Mouse (Mus musculus): ENCODE data around the gene Lypd4. TPM values are rescaled to one million over a fixed set of nuclear protein-coding genes. Genes with fewer than 3 reads are reported as not detected.
"Not testable (repeated sequence)": the region's sequence is repeated elsewhere in the genome, so short reads cannot be mapped to it uniquely, and the experiment has no call there.

Lypd4 gene
- not detected in 2 replicates for polyA plus RNA-seq (2012; rRNA removed)

DNA sequence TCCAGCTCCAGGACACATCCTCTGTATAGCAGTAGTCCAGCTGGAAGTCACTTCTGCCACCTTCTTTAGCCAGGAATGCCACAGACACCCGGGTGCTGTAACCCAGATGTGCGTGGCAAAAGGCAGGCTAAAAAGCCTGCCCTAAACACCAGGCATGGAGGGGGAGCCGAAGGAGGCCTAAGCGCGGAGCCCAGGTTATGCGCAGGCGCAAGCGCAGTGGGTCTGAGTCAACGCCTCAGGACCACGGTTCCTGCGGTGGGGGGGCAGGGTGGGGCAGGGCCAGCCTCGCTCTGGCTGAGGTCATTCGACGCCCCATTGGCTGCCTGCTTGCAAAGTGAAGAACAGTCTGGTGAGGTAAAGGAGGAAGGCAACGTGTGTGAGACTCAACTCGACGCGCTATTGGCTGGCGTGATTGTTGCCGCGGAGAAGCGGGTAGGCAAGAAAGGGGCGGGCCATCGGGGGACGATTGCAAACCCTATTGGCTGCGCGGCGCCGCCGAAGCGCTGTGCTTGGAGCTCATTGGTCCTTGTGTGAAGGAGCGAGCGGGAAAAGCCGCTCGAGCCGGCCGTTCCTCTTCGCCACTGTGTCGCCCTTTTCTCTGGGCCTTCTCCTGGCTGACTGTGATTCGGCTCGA lies at the start of gene Lypd4, which contains the start of gene Dmrtc2:
TSS of gene Lypd4 (minus strand) at position 410 of the 634 bp plus-strand sequence.
TSS of gene Dmrtc2 (plus strand) at position 526 of the 634 bp plus-strand sequence.
- no peak for DNase-seq (ENCODE audit: extremely low spot score in 1 of 2, low spot score in 1 of 2)

DNA sequence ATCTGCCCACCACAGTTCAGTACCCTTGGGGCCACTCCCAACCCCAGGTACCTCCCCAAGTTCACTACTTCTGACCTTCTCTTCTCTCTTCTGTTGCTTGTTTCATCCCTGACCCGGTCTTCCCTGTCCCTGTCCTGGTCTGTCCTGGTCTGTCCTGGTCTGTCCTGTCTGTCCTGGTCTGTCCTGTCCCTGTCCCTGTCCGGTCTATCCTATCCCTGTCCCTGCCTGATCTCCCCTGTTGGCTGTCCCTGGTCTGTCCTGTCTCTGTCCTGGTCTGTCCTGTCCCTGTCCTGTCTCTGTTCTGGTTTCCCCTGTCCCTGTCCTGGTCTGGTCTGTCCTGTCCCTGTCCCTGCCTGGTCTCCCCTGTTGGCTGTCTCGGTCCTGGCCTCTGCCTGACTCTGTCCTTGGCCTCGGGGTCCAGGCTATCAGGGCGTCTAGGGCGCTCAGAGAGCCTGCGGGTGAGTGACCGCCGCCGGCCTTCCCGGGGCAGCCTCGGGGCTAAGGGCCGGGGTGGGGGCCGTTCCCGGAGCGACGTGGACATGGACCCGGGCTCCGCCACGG lies 49.1 kb upstream of the Lypd4 start:
- DNase-seq (ENCODE audit: extremely low spot score in 1 of 2, low spot score in 1 of 2) = no peak

DNA sequence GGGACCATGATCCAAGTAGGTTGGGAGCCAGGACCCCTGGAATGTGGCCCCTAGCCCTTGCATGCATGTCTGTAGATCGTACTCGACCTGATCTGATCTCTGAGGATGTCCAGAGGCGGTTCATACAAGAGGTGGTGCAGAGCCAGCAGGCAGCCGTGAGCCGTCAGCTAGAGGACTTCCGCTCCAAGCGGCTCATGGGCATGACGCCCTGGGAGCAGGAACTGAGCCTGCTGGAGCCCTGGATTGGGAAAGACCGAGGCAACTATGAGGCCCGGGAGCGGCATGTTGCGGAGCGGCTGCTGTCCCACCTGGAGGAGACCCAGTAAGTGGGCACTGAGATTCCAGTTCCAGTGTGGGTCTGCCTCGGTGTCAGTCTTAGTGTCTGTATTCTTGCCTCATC lies 42.7 kb upstream of the Lypd4 start:
- no peak for DNase-seq (ENCODE audit: extremely low spot score in 1 of 2, low spot score in 1 of 2)

DNA sequence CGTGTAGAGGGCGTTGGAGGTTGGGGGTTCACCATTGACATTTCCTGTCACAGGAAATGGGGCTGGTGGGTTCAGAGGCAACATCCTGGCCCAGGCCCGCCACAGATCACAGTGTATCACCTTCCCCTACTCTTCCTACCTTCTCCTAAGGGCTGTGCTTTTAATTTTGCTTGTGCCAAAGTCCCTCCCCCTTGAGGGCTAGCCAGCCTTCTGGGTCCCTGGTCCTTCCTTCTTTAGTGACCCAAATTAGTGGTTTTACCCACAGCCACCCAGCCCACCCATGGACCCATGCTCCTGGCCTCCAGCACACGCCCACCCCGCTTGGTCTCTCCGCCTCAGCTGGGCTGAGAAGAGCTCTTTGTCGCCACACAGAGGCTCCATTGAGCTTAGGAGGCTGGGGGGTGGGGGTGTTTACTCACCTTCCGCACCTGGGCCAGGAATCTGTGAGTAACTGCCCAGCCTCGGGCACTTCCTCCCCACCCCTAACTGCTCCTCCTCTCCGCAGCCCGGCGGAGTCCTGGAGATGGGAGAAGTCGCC lies 37.5 kb upstream of the Lypd4 start:
- no peak for DNase-seq (ENCODE audit: extremely low spot score in 1 of 2, low spot score in 1 of 2)

DNA sequence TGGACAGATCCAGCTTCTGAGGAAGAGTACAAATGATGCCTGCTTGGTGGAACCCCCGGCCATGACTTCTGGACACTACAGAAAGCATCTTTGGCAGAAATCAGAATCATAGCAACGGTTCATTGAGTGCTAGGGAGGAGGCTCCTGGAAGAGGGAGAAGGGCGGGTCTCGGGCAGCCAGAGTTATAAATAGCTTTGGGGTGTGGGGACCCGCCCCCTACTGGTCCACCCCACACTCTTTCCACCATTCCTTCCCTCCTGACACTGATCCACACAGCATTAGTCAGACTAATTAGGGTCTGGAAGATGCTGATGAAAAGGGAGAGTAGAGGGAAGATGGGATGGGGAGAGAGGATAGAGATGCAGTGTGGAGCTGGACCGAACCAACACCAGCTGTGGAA lies 36.8 kb upstream of the Lypd4 start:
- no peak for DNase-seq (ENCODE audit: extremely low spot score in 1 of 2, low spot score in 1 of 2)

DNA sequence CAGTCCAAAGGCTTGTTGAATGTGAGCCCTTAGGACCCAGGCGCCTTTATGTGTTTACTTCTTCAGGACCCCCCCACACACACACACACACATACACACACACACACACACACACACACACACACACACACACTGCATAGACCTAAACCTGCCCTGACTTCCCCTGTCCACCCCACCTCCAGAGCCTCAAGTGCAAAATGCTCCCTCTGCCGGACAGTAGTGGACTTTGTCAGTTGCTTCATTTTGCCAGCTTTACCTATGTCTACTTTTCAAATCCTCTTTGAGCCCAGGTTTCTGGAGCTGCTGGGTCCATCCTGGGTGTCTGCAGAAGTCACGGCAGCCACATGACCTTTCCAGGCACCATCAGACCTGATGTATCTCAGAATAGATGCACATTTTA lies 35.2 kb upstream of the Lypd4 start:
- DNase-seq (ENCODE audit: extremely low spot score in 1 of 2, low spot score in 1 of 2) = peak in 1 of 2 experiments; percentile 66

DNA sequence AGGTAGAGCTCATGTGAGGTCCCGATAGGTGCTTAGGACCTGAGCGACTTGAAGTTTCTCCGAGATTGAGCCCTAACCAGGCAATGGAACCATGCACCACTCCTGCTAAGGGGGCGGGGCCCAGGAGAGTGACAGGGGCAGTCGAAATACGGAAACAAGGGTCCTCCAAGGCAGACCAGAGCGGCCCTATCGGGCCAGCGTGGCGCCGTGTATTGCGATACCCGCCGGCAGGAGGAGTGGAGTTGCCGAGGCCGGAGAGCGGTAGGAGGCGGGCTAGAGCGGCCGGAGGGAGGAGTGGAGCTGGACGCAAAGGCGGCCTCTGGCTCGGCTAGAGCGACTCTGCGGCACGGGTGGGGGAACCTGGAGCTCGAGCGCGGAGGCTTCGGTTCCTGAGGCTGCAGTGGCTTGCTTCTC lies 34.3 kb upstream of the Lypd4 start:
- peak; percentile 96 to 98 for DNase-seq (ENCODE audit: extremely low spot score in 1 of 2, low spot score in 1 of 2)

DNA sequence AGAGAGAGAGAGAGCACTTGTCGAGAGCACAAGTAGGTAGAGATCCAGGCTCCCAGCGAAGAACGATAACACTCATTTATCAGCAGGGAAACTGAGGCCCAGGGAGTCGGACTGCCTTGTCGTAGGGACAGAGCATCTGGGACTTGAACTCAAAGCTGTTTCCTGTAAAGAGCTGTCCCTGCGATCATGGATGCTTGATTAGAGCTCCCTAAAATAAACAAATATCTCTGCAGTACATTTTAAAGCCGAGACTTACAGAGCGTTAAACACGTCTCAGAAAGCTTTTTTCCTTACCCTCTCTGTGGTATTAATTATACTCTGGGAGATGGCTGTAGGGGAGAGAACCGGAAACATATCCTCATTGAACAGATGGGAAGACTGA lies 33.7 kb upstream of the Lypd4 start:
- DNase-seq (ENCODE audit: extremely low spot score in 1 of 2, low spot score in 1 of 2) = no peak

DNA sequence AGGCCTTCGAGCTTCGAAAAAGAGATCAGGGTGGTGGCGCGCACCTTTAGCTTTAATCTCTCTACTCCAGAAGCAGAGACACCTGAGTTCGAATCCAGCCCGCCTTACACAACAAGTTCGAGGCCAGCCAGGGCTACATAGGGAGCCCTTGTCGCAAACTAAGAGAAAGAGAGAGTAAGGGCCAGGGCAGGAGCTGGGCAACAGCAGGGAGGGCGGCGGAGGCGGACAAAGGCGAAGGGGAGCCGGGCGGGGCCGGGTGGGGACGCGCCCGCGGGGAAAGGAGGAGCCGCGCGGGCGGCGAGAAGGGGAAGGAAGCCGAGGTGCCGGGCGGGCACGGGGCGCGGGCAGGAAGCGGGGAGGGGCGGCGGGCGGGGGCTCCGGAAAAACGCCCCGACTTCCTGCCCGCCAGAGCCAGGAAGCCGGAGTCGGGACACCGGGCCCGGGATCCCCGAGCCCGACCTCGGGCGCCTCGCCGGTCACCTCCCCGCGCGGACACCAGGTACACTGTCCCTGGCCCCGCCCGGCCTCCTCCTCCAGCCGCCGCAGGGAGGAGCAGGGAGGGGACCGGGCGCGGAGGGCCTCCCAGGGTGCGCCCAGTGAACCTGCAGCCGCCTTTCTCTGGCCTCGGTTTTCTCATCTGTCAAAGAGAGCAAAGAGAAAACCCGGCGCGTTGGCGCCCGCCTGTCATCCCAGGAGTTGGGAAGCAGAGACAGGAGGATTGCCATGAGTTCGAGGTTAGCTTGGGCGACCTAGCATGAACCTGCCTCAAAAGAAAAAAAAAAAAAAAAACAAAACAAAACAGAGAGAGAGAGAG lies 33.1 kb upstream of the Lypd4 start, which contains the start of gene Arhgef1:
TSS of gene Arhgef1 (plus strand) at position 283 of the 814 bp plus-strand sequence.
- no peak for DNase-seq (ENCODE audit: extremely low spot score in 1 of 2, low spot score in 1 of 2)

DNA sequence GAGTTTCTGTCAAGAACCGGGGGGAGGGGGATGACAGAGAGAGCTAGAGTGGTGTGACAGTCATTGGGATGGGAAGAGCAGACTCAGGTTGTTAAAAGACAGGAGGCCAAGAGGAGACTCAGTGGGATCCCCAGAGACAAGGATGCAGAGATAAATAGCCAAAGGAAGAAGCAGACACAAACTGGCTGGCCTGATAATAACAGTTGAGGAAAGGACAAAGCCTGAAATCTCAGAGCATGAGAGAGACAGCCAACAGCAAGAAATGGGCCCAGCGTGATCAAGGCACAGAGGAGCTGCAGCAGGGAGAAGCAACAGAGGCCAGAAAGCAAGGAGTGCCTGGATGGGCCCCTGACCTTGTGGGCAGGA lies 32.5 kb upstream of the Lypd4 start:
- DNase-seq (ENCODE audit: extremely low spot score in 1 of 2, low spot score in 1 of 2) = no peak

DNA sequence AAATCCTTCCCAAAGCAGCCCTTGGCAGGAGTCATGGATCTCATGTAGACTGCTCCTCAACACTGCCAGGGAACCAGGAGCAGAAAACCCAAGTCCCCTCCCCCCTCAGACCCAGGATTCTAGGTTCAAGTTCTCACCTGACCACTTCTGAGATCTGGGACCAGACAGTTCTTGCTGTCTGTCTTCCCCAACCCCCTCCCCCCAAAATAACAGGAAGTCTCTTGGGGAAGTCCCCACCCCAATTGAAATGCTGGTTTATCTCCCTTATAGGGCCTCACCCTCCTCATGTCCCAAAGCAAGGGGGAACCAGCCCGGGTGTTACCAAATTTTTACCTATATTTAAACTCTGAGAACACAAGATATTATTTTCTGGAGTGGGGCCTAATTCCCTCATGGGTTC lies 32.1 kb upstream of the Lypd4 start:
- DNase-seq (ENCODE audit: extremely low spot score in 1 of 2, low spot score in 1 of 2) = no peak

DNA sequence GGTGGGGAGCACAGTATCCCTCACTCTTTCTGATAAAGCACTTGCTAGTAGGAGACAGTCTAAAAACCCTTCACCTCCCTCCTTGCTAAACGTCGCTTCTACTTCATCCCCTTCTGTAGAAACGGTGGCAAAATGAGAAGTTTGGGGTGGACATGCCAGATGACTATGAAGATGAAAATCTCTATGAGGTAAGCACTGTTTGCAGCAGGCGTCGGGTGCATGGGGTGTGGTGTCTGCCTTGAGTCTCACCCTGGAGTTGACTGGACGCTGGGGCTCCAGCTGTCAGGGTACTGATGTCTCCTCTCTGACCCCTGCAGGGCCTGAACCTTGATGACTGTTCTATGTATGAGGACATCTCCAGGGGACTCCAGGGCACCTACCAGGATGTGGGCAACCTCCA lies 31.4 kb upstream of the Lypd4 start:
- DNase-seq (ENCODE audit: extremely low spot score in 1 of 2, low spot score in 1 of 2) = no peak

DNA sequence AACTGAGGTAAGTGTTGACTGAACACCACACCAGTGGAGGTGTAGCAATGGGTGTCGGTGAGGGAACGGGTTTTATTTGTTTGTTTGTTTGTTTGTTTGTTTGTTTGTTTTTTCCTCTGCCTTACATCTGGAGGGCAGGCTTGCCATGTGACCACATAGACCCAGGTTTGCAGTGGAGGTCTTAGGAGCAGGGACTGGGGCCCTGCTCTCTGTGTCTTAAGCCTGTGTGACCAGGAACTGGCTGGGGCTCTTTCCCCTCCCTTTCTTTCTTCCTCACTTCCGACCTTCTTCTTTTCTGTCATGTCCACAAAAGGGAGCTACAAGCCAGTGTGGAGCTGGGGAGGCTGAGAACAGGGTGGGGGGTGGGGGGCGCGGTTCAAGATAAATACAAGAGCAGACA lies 28.2 kb upstream of the Lypd4 start:
- DNase-seq (ENCODE audit: extremely low spot score in 1 of 2, low spot score in 1 of 2) = no peak

DNA sequence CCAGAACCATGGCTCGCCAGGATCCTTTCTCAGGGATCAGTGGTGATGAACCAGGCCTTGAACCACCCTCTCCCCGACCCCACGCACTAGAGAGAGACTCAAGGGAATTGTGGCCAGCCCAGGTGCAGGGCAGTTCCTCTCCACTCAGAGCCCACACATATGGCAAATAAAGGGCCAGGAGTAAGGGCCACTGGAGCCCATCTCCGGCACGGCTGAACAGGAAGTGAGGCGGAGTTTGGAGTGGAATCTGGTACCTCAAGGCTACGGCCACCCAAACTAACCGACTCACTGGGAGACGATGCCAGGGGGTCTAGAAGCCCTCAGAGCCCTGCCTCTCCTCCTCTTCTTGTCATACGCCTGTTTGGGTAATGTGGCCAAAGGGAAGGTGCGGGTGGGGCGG lies 27.5 kb upstream of the Lypd4 start, which contains the start of gene Cd79a:
TSS of gene Cd79a (plus strand) at position 158 of the 400 bp plus-strand sequence.
- DNase-seq (ENCODE audit: extremely low spot score in 1 of 2, low spot score in 1 of 2) = no peak

DNA sequence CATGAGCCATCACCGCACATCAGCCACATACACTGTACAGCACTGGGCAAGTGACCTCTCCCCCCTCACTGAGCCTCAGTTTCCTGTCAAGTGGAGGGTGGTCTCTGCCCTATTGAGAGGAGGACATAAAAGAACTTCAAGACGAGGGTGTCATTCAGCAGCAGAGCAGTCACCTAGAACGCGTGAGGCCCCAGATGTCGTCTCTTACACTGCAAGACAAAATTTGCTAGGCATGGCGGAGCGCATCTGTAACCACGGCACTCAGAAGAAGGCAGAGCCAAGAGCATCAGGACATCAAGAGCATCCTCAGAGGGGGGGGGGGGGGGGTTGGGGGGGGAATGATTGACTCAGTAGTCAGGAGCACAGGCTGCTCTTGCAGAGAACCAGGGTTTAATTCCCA lies 26.5 kb upstream of the Lypd4 start:
- no peak for DNase-seq (ENCODE audit: extremely low spot score in 1 of 2, low spot score in 1 of 2)

DNA sequence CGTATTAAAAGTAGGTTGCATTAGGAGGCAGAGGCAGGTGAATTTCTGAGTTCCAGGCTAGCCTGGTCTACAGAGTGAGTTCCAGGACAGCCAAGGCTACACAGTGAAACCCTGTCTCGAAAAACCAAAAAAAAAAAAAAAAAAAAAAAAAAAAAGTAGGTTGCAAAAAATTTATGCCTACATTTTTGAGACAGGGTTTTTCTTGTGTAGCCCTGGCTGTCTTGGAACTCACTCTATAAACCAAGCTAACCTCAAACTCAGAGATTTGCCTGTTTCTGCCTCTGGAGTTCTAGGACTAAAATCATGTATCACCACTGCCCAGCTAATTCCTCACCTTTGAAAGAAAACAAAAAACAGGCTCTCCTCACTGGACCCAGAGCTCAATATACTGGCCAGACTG lies 26.0 kb upstream of the Lypd4 start:
- not testable (repeated sequence) for DNase-seq (ENCODE audit: extremely low spot score in 1 of 2, low spot score in 1 of 2)

DNA sequence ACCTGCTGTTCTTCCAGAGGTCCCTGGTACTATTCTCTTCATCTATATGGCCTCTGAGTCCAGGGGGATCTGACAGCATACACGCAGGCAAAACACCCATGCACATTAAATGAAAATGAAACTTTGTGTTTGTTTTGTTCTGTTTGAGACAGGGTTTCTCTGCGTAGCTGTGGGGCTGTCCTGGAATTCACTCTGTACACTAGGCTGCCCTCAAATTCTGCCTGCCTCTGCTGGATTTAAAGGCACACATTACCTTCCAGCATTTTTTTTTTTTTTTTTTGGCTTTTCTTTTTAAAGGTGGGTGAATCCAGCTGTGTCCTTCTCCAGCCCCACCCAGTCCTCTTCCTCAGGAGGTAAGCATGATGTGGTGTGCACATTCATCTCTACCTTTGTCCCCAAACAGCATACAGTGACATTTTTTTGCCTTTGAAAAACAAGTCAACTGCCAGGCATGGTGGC lies 22.4 kb upstream of the Lypd4 start:
- no peak for DNase-seq (ENCODE audit: extremely low spot score in 1 of 2, low spot score in 1 of 2)

DNA sequence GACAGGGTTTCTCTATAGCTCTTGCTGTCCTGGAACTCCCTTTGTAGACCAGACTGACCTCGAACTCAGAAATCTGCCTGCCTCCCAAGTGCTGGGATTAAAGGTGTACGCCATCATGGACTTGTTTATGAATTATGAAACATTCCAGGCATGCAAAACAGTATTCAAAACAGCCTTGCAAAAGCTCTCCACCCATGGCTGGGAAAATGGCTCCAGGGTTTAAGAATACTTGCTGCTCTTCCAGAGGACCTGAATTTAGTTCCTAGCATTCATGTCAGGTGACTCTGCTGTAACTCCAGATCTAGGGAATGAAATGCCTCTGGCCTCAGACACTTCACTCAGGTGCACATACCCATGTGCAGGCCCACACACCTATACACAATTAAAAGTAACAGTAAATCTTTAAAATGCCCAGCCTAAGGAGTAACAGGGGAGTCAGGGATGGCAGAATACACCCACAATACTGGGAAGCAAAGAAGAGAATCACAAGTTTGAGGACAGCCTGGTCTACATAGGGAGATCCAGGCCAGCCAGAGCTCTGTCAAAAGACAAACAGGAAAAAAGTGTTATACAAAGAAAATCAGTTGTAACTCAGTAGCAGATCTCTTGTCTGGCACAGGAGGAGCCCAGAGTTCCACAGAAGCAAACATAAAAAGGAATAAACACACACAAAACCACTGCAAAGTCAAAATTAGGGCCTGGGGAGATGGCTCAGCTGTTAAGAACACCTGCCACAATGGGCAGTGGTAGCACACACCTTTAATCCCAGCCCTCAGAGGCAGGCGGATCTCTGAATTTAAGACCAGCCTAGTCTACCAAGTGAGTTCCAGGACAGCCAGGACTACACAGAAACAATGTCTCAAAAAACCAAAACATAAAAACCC lies 21.7 kb upstream of the Lypd4 start:
- no peak for DNase-seq (ENCODE audit: extremely low spot score in 1 of 2, low spot score in 1 of 2)

DNA sequence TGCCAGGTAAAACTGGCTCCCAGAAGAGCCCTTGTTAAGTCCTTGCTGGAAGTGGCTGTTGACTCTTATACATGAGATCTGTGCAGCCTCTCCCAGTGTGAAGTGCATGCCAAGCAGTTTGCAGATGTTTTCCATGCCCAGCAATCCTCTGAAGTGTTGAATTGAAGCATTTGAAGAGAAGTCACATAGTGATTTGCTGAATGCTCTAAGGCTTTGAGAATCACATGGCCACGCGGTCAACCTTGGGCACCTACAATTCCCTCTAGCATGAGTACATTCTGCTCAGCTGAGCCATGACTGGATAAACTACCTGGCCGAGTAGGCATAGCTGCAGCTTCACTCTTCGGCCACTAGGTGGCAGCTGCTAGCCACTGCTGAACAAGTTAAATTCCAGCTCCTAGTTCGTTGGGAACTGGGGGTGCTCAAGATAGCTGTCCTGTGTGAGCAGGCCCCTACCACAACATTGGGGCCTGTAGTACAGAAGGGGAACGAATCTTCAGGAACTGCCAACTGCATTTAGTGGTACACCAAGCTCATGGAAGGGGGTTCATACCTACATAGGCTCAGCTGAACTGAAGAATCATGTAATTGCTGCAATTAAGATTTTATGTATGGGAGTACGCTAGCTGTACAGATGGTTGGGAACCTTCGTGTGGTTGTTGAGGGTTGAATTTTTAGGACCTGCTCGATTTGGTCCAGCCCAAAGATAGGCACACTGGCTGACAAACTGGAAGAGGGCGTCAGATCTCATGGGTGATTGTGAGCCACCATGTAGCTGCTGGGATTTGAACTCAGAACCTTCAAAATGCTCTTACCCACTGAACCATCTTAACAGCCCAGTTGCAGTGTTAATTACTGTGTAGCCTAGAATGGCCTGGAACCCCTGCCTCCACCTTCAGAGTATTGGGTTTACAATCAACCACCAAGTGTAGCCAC lies 20.8 kb upstream of the Lypd4 start:
- peak; percentile 36 to 83 for DNase-seq (ENCODE audit: extremely low spot score in 1 of 2, low spot score in 1 of 2)

All from frontal cortex, adult 2 months (tissue).